Mouse (Mus musculus) kidney, postnatal 36 days (tissue): ENCODE results near the gene Prkn.

Experiments used
- DNase-seq, 2 experiments: peaks; one replicate each; pipeline ENCODE4 v3.0.0; 2021 to 2022; ENCODE audit warnings: mixed read lengths in 2 of 2

Prkn gene

DNA sequence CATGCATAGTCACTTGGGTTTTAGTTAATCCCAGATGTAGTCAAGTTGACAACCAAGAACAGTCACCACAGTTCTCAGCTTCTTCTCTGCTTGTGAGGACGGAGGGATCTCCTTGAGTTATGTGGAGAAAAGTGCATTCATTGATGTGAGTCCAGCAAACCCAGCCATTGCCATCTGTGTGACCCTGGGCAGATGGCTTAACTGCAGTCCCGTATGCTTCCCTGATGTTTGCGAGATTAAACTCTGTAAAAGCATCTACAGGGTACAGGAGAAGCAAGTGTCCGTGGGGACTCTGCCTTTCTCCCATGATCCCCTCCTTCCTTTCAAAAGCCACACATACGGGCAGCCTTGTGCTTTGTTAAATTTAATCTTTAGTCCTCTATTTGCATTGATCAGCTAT lies 157.1 kb downstream of the Prkn start:
- DNase-seq: no peak

DNA sequence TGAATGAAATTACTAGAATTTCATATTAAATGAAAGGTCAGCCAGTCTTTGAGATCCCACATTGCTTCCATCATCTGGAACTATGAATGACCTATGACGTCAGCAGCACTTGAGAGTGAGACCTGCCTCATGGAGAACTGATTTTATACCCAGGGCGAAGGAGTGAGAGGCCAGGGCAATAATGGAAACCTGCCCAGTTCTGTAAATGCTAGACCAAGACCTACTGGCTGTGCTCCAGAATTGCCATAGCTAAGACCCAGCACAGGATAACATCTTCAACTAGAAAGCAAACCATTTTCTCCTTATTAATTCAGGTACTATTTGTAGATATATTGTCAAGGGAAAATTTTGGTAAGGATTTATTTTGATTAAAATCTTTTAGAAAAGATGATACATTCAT lies 183.2 kb downstream of the Prkn start:
- DNase-seq: peak; percentile 40 to 59

DNA sequence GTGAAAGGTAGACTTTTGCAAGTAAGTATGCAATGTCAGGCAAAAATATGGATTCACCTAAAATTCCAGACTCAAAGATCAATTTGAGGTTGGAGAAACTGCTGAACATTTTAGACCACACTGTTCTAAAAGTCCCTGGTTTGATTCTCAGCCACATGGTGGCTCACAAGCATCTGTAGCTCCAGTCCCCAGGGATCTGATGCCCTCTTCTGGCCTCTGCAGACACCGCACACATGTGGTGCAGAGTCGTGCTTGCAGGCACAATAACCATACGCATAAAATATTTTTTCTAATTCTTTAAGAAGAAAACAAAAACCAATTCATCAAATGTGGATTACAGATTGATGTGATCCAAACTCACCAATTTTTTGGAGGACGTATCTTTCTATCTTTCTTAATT lies 189.2 kb downstream of the Prkn start:
- DNase-seq: no peak

DNA sequence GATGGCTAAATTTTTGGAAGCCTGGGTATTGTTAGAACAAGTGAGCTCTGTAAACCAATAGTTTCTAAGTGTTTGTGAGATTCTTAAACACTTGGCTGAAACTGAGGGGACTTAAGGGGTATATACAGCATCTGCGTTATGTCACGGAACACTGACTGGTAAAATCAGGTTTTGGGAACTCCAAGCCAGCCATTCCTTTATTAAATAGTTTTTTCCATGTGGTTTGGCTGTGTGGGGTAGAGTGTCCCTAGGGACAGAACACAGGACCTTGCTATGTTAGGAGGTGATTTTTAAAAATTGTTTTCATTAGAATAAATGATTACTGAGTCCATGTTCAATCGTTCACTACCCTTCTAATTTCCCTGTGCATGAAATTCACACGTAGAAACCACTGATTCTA lies 190.8 kb downstream of the Prkn start:
- DNase-seq: no peak

DNA sequence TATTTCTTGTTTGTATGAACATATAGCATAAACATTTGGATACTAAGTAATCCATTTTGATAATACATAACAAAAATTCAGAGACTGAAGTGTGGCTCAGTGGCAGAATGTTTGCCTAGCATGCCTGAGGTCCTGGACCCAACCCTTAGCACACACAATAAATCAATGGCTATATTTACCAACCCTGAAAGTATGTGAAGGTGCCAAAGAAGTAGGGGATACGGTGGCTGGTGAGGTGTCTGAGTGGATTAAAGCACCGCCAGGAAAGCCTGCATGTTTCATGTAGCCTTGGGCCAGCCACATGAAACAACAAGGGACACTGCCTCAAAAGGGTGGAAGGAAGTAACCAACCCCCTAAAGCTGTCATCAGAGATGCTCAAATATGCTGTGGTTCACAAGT lies 192.2 kb downstream of the Prkn start:
- no peak for DNase-seq

DNA sequence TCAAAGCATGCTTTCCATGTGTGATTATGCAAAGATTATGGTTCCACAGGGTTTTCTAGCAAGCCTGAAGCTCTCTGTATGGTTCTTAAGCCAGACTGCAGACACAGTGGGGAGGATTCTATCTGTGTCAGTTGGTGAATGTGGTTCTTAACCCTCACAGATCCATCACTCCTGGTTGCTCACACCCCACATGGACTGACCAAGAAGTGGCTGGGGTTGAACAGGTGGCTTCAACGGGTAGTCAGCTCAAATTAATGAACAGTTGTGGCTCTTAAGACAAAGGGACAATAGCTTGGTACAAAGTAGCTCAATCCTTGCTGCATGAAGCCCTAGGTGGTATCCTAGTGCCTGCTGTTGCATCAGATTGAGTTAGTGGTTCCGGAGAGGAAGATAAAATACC lies 193.4 kb downstream of the Prkn start:
- no peak for DNase-seq

DNA sequence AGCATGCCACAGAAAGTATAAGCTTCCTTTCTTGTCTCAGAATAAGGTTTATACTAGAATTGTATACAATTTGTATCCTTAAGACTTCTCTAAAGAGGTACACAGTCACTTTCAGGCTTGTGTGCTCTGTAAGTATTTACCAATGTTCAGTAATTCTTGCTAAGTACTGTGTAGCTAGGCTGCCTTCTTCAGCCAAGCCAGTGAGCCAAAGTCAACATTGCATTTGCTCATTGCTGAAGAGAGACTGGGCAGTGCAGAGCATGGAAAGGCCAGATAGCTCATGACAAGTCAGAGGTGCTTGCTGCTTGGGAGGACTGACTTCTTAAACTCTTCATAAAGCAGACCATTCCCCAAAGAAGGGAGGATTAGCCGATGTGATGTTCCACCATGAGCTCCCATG lies 198.1 kb downstream of the Prkn start:
- no peak for DNase-seq

DNA sequence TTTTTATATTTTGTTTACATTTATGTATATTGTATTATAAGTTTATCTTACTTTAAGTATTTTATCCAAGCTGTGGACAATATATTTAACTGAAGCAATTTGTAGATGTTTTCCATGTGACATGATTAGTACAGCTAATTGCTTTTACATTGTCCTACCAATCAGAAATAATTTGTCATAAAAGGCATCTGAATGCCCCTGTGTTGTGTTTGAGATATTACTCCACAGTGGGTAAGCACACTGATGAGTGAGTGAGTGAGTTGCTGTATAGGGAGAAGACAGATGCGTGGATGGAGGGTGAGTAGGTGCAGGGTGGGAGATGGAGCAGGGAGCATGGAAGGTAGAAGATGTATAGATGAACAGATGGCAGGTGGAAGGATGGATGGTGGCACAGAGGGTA lies 218.8 kb downstream of the Prkn start:
- DNase-seq: no peak

DNA sequence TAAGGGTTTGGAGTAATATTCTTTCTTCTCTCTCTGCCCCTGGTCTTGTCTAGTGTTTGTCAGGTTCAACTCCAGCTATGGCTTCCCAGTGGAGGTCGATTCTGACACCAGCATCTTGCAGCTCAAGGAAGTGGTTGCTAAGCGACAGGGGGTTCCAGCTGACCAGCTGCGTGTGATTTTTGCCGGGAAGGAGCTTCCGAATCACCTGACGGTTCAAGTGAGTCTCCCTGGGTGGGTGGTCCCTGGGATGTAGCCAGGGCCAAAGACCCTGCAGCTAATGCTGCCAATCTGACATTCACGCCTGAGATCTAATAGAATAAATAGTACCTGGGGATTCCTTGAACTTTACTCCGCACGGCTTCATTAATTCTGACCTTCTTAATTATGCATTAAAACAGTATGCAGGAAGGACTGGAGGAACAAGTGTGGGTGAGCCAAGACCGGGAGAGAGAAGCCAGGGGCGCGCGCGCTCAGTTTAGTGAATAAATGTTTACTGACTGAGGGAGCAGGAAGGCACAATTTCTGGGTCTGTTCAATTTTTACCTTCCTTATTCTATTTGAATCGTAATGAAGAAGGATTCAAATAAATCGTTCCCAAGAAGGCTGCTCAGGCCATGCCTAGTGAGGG lies 227.0 kb downstream of the Prkn start:
- peak in 1 of 2 experiments; percentile 29 for DNase-seq

DNA sequence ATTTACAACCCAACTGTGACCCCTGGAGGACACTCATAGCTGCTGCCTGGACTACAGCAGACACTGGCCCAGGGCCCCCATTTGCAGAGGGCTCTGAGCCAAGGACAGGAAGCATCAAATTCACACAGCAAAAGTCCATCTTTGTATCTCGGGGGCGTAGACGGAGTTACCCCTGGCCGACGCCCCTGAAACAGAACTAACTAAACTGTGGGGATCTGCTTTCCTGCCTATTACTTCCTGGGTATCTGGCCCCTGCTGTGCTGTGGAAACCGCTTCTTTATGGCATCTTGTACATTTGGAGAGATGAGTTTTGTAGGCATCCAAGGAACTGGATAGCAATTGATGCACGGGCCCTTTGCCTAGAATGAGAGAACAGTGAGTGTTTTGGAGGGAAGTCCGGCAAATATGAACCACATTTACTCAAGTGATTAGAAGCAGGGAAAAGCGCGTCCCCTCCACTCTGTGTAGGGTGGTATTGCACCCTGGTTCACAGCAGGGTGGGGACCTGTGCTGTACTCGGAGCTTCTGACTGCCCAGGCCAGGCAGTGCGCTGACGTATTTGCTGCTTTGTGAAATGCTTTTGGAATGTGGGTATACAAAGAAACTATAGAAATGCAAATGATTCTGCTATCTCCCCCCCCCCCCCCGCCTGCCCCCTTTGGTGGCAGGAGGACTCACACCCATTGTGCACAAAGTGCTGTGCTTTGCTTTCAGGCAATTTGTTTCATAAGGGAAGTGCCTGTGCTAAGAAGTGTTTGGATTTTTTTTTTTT lies 227.7 kb downstream of the Prkn start:
- peak; percentile 30 to 66 for DNase-seq

DNA sequence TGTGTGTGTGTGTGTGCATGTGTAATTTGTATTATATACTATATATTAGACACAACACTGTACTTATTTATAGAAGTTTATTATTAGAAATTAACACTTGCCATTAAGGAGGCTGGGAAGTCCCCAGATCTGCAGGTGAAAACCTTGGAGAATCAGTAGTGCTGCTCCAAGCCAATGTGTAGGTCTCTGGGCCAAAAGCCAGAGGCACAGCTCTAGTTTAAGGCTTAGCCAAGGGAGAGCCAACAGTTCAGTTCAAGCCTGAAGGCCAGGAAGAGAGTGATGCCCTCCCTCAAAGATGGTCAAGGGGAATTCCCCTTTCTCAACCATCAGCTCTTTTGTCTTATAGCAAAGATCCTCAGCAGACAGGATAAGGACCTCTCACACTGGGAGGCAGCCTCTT lies 230.8 kb downstream of the Prkn start:
- no peak for DNase-seq

DNA sequence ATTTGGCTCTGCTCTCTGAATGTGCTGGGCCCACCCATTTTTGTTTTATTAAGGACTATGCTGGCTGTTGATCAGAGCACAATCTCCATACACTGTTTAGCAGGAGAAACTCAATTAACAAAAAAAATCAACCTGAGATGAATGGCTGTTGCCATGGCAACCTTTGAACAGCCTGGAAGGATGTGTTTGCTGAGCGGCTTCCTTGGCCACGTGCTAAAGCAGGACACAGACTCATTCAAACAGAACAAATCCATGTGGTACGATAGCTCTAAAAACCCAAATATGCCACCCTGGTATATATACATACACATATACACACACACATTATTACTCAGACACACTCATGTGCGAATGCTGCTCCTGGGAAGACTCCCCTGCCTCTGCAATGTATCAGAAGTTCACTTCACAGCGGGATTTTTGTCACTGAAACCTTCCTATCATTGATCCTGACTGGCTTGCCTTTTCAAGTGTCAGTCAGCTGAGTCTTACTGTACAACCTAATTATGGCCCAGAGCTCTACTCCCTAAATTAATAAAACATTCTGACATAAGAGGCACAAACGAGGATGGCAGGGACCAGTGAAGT lies 236.2 kb downstream of the Prkn start:
- no peak for DNase-seq

DNA sequence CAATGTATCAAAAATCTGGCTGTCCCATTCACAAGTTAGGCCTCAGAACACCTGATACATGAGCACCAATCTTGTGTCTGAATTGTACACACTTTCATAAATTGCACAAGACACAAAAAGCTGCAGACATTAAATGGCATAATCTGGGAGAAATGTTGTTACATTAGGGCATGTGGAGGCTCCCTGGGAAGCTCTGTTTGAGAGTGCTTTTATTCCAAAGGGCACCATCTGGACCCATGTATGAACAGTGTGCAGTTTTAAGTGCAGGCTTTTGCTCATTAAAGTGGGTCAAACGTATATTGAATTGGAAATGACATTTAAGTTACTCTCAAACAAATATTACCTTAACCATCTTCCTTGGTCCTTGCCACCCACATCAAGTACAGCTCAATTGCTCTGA lies 246.3 kb downstream of the Prkn start:
- DNase-seq: no peak

DNA sequence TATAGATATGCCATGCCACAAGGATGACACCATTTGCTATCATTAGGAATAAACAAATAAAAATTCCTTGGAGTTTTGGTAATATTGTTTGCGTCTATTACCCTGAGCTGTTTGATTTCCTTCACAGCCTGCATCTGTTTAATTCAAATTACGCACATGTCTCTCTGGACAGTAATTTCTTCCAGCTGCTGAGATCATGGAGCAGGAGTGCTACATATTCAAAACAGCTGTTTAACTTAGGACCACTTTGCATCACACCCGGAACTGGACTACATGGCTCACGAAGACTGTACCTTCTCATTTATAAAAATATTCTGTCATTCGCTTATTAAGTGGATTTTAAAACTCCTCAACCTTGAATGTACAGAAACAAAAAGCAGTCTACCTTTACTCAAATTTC lies 246.9 kb downstream of the Prkn start:
- no peak for DNase-seq

DNA sequence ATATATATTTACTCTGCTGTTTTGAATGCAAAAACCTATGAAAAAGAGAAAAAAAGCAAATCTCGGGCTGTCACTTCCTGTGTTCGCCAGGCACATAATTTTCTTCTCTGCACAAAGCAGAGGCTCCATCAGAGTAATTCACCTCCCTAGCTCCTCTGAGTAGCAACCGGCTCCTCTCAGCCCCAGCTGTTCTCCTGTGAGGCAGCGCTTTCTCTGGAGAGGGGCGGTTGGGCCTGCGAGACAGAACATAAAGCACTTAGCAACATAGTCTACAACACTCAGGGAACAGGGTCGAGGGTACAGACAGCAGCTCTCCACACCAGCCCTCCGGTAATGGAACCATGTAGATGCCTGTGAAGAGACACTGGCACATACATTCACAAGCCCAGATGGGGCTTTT lies 247.6 kb downstream of the Prkn start:
- no peak for DNase-seq

DNA sequence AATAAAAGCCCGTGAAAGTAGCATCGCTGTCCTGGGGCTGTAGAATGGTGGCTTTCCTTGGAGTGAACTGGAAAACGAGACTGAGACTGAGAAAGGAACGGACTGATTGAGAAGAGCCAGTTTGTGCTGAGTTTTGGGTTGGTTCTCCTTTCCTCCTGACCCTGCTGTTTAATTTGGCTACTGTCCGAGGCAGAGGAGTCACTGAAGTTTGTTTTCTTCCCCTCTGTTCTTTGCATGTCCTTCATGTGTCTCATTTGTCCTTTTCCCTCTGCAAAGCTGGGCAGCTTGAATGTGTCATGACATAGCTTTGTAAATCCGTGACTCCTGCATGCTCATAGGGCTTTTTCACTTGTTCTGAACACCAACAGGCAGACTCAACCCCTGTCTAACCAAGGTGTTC lies 249.2 kb downstream of the Prkn start:
- DNase-seq: no peak

DNA sequence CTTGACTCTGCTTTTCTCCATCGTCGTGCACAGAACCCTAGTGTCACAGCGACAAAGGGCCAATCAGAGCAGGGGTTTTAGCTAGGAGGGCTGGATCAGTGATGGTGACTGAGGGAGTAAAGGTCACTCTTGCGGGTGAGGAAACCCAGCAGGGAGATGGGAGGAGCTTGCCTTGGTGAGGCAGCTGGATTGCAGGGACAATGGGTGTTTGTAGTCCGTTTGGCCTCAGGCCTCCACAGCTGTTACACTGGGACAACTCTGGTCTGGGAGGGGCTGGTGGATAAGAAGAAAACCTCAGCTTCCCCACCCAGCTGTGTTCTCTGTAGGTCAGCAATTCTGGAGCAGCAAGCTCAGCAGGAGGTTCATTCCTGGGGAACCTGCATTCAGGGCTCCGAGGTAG lies 252.7 kb downstream of the Prkn start:
- DNase-seq: peak; percentile 17 to 22

DNA sequence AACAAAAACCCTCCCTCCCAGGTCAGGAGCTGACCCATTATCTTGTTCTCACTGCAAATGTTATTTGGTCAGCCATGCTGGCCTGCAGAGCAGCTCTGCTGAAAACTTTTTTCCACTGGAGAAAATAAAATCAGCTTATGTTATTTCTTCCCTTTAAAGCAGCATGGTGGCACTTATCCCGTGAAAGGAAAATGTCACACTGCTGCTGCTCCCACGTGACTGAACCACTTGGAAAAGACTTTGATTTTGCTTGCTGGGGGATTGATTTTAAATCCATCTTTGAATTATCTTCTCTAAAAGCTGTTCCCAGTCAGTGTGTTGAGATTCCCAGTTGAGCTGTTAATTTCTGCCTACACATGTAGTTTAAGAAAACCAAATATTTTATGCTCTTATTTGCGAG lies 253.1 kb downstream of the Prkn start:
- DNase-seq: no peak

DNA sequence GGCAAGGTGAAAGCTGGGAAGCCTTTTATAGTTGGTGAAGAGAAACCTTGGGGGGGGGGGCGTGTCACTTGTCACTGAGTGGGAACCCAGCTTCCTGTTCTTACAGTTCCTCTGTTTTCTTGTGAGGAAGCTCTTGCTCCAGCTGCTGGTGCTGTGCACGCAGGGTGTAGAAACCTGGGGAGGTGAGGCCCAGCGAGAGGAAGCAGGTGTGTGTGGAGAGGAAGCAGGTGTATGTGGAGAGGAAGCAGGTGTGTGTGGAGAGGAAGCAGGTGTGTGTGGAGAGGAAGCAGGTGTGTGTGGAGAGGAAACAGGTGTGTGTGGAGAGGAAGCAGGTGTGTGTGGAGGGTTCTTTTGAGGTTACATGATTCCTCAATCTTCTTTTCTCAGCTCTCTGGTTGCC lies 266.8 kb downstream of the Prkn start:
- DNase-seq: no peak

DNA sequence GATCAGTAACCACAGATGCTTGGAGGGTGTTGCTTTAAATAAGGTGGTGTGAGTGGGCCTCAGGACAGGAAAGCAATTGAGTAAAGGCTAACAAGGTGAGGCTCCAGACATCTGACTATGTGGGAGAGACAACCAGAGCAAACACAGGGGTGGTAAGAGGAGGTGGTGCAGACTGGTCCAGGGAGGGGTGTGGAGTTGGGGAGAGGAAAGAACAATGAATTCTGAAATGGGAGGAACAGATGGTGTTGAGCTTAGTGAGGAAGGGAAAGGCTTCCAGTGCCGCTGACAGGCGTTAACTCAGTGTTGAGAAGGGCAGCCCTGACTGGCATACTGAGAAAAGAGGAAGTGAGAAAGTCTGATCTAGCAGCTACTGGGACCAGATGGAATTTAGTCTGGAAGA lies 267.7 kb downstream of the Prkn start:
- no peak for DNase-seq

DNA sequence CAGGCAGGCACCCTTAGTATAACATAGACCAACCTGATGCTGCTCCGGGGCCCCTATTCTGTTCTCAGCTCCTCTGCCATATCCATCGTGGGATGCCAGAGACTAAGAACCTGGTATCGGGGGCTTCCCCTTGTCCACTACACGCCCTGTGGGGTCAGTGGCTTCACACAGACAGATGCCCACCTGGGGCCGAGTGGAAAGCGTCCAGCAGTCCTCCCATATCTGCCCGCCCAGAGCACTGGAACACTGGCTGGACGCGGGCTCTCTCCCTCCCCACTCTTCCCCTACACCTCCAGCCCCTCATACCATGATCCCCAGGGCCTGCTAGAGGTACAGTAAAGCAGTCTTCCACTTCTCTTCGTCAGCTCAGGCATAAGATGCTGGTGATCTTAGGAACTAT lies 277.3 kb downstream of the Prkn start:
- DNase-seq: no peak

DNA sequence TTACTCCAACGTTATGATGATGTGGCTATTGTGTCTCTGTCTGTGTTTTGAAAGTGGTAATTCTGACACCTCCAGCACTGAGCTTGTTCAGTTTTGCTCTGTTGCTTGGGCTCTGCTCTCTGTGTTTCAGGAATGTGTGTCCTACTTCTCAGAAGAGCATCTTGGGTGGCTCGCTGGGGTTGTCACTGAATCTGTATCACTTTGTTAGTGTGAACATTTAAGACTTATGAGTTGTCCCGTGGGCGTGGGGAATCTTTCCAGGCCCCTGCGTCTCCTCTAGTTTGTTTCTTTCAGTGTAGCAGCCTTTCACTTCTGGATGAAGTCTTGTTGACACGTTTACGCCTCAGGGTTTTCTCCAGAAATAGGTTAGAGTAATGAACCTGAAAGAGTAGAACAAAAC lies 283.9 kb downstream of the Prkn start:
- no peak for DNase-seq

DNA sequence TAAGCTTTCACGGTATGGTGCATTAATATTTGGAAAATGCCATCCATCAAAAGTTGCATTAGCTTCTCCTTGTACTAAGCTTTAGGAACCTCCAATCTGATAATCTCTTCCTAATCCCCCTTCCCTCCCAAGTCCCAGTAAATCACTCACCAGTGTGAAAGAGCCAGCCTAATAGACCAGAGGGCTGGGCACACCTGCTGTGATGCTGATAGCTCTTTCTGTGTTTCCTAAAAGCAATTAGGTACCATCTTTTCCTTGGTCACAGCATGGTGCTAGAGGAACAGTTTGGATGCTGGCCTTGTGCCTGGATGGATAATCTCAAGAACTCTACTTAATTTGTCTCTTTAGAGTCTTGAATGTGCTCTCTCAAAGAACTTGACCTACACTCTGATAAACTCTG lies 287.0 kb downstream of the Prkn start:
- no peak for DNase-seq

DNA sequence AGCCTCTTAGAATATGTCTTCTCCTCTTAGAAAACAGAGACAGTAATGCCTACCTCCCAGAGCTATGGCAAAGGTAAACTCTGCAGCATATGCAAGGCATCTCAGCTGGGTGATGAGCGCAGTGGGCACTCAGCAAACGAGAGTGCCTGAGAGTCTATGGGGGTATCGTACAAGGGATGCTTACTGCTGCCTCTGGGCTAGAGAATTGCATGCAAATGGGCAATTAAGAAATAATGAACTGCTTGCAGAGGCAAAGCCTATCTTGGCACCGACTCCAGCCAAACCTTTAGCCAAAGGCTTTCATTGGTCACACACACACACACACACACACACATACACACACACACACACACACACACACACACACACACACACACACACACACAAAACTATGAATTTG lies 290.7 kb downstream of the Prkn start:
- DNase-seq: no peak

DNA sequence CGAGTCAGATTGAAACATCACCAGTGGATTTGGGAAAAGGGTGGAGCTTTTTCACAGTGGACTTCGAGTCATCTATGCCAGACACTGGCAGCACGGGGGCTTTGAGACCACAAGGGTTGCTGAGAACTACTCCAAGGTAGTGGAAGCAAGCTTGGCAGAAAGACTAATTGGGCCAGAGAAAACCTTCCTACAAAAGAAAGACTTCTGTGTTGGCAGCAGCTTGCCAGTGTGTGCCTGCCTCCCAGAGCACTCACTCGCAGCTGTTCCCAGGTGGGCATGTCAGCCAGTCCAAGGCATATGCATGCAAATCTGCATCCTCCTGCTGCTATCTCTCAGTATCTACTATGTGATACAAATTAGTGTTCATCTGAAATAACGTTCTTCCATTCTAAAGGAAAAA lies 302.1 kb downstream of the Prkn start:
- DNase-seq: no peak
